Mouse (Mus musculus) small intestine, adult 2 months (tissue): ENCODE measurements around the gene Scamp2.

Source experiments
- CTCF ChIP-seq: fragments of 200-500 bp; IDR thresholded peaks from 2 replicates; pipeline ENCODE4 v1.5.1; 2012; ENCODE audit warnings: low read depth, mild to moderate bottlenecking, control low read depth, inconsistent platforms, low read length, moderate library complexity, mixed read lengths; ENCODE audit not compliant: insufficient replicate concordance, insufficient read length; ENCODE audit errors: extremely low read depth
- POLR2A ChIP-seq: fragments of 200-500 bp; IDR thresholded peaks from 2 replicates; pipeline ENCODE4 v1.6.1; 2012; ENCODE audit warnings: low read depth, mild to moderate bottlenecking, control low read depth, inconsistent platforms, low read length, moderate library complexity

GRCm38 (mm10) chr9:57610359-57610826 lies 49.6 kb downstream of the Scamp2 start:
- TF ChIP-seq CTCF = no peak
- no peak for TF ChIP-seq POLR2A
